Mouse (Mus musculus) mouse embryonic stem cell (cell line): ENCODE data around the gene Katnb1.

Experiments
- in situ Hi-C, 2 experiments: fragments of 300-500 bp; cut with MboI; formaldehyde crosslinking; loops; 1 replicate in 1 of 2; 3 replicates in 1 of 2; pipeline ENCODE4 v1.14.3; 2019 to 2020; ENCODE audit warnings: low sequenced_read_pairs in 2 of 2, low pct_unique_long_range_greater_than_20kb in 1 of 2, mixed read lengths in 1 of 2; ENCODE audit not compliant: unreplicated experiment in 1 of 2

Gene Katnb1

DNA sequence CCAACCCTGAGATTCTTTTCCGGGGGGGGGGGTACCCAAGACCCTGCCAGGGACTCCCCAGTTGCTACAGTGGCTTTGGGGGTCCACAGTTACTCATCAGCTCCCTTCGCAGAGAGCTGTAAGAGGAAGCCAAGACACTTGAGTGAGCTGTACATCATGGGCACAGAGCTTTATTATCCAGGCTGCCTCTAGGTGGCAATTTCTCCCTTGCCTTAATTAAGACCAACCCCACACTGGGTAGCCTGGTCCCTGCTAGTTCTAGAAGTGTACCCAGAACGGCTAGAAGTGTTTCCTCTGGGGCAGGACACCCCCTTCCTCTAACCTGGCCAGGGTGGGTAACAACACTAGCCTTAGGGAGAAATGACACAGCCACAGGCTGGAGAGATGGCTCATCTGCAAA, 54.3 kb downstream of the Katnb1 start:
- in situ Hi-C loops = no loop called here

DNA sequence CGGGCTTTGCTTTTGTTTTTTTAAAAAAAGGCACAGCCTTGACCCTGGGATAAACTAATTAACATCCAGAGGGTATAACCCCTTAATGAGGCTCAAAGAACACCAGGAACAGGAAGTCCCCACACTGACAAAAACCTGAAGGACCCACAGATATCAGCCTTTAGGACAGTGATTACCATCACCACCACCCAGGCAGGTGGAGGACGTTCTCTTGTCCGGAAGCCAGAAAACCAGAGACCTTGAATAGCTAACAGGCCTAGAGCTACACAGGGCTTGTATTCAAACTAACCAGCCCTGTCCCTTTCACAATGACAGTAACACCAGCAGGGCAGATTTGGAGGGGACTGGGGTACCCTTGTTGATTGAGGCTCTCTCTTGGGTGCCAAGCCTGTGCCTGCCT, 55.2 kb downstream of the Katnb1 start:
- in situ Hi-C loops = no loop called here

DNA sequence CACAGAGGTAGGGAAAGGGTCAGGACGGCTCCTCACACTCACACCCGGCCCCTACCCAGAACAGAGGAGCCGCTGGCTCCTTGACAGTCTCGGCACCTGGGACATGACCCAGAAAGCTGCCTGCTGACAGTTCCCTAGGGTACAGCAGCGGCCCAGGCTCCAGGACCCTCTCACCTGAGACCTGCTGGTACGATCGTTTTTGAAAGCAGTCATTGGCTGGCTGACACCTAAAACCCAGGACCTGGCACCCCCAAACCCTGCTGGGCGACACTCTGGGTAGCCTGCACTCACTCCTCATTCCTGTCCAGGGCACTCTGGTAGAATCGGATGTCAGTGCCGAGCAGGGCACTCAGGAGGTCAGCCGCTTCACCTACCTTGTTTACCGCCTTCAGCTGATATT, 56.2 kb downstream of the Katnb1 start:
- in situ Hi-C loops = no loop called here

DNA sequence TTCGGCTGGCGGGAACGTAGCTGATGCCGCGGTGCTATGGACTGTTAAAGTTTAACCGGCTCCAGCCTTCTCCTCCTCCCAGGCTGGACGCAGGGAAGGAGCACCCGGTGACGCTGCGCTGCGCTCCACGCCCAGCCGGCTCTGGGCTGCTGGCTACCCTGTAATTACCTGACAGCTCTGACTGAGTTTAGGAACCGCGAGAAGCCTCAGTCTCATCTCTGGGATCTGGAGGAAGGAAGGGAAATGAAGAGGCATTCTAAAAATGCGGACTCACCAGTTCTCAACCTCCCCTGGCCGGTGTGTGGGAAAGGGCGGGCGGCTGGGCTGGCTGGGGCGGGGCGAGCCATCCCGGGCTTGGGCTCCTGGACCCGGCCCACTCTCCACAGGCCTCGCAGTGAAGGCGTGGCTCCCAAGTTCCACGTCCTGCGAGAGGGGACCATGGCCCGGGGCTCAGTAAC, 56.7 kb downstream of the Katnb1 start:
- in situ Hi-C loops = no loop called here

DNA sequence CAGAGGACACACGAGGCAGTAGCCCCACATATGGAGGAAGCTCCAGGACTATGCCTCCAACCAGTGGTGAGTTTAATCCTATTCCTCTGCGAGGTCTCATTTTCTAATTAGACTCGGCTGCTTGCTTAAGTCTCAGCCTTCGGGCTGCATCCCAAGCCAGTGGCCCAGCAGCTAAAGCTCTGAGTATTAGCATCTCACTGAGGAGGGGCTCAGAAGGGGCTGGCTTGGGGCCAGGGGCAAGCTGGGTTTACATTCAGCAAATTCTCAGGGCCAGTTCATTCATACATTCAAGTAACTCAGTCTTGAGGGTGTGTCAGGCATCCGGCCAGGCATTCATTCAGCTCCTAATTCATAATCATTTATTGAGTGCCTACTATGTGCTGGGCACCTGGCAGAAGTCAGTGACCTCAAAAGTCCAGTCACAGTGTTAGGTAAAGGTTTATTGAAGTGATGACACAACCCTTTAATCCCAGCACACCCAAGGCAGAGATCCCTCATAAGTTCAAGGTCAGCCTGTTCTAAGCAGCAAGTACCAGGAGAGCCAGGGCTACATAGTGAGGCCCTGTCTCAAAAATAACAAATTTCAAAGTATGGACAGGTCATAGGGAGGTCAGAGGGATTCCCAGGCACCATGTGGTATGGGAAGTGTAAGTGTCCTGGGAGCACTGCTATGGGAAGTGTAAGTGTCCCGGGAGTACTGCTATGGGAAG, 57.5 kb downstream of the Katnb1 start:
- in situ Hi-C loops = no loop called here

DNA sequence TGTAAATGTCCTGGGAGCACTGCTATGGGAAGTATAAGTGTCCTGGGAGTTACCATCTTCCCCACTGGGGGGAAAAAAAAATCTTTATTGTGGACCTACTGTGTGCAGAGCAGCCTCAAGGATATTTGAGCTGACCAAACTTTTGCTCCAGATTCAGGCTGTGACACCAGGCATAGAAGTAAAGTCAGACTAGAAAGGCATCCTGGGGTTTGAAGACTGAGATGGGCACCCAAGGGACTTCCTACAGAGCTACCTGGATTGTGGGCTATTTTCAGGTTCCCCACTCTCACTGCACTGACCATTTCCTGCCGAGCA, 58.0 kb downstream of the Katnb1 start:
- in situ Hi-C loops = no loop called here

DNA sequence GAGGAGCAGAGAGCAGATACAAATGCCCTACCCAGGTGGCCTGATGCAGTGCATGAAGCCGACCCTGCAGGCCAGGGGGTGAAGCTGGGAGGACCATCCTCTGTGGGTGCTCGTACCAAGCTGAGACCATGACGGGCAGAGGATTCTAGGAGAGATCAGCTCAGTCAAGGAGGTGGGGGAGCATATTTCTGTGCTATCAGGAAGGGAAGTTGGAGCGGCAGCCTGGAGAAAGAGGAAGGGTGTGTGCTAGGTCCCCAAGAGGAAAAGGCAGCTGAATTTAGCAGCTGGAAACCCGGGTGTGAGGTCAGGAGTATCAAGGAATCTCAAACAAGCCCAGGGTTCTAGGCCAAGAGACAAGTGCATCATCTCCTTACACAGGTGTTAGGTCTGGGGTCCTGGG, 59.6 kb downstream of the Katnb1 start:
- in situ Hi-C loops = no loop called here

DNA sequence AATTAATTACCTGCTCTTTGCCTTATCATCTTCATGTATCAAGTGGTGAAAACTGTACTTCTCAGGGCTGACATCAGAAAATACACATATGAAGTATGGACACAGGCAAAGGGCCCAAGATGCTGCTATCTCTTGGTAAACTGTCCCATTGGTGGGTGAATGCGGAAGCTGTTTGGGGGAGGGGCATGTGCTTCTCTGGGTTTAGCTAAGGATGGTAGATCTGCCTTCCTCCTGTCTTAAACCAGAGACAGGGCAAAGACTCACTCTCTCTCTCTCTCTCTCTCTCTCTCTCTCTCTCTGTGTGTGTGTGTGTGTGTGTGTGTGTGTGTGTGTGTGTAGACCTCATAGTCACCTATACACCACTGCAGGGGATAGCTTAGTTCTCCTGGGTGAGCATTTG, 60.0 kb downstream of the Katnb1 start:
- in situ Hi-C loops = no loop called here

DNA sequence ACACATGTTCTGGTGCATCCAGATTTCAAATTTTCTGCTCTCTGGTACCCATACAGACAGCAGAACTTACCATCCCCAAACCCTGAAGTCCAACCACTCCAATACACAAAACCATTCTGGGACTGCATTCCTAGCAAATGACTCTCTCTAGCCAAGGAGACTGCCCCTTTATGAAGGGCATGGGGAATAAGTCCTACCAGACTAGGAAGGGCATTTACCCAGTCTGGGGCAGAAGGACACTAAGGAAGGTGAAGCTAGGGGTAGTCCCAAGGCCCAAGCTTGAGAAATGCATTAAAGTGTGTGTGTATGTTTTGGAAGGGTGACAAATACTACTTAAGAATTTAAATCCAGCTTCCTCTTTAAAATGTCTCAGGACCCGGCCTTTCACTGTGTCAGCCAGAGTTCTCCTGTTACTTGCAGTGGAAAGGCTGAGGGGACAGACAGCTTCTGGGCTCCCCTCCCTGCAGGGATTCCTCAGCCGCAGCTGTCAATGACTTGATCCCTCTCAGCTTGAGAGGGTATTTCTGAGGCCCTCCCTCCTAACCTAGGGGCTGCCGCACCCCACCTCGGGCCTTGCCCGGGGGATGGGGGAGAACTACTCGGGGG, 60.6 kb downstream of the Katnb1 start:
- in situ Hi-C loops = no loop called here

DNA sequence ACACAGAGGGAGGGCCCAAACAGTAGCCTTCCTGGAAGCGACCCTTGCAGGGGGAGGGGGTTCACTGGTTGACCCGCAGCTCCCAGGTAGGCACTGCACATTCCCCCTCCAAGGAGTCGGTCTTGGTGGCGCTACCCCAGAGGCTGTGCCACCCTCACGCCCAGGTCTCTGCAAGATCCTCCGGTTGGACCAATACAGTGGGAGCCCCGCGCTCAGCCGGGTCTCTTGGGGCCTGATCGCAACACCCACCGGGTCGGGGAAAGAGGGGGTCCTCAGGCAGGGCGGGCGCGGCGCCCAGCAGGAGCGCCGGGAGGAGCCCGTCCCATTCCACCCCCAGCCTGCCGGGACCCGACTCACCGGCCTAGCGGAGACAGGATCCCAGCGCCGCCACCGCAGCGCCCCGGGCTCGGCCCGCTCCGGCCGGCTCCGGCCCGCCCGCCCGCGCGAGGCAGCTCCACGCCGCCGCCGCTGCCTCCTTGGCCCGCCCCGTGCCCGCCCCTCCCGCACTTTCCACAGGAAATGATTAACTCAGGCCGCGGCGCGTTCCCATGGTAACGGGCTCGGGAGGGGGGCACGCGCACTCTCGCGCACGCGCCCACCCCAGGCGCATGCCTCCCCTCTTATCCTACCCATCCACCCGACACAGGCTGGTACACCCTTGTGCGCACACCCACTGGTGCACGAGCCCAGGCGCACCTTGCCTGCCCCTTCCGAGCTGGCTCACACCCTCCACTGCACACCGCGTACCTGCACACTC, 61.3 kb downstream of the Katnb1 start:
- in situ Hi-C loops = no loop called here

DNA sequence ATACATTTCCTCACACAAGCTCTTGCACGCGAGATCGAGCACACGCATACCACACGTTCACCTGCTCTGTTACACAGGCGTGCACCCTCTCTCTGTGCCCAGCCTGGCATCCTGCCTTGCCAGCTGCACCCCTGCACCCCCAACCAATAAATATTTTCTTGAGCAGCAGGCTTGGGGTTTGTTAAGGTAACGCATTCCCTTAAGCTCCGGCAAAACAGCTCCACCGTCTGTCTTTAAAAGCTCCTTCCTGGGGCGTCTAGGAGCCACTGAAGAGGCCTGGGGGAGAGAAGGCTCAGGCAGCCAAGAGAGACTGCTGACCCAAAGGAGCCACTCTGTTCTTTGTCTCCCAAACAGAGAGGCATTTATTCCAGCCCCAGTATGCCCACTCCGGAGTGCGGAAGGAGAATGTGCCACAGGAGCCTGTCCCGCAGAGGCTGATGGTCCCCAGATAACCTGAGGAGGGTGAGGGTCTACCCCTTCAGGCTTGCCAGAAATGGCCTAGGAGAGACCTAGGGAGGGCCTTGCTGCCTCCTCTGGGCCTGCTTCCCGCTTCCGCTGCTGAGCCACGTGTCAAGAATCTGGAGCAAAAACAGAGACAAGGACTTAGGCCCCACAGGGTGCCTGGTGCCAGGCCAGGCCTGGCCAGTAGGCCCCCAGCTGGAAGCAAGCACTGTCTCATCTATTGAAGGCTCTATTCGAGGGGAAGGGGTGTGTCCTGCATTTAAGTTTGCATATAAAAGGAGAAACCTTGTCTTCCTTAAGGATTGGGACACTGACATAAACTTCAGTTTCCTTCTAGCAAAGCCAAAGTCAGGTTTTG, 62.2 kb downstream of the Katnb1 start:
- in situ Hi-C loops = no loop called here

DNA sequence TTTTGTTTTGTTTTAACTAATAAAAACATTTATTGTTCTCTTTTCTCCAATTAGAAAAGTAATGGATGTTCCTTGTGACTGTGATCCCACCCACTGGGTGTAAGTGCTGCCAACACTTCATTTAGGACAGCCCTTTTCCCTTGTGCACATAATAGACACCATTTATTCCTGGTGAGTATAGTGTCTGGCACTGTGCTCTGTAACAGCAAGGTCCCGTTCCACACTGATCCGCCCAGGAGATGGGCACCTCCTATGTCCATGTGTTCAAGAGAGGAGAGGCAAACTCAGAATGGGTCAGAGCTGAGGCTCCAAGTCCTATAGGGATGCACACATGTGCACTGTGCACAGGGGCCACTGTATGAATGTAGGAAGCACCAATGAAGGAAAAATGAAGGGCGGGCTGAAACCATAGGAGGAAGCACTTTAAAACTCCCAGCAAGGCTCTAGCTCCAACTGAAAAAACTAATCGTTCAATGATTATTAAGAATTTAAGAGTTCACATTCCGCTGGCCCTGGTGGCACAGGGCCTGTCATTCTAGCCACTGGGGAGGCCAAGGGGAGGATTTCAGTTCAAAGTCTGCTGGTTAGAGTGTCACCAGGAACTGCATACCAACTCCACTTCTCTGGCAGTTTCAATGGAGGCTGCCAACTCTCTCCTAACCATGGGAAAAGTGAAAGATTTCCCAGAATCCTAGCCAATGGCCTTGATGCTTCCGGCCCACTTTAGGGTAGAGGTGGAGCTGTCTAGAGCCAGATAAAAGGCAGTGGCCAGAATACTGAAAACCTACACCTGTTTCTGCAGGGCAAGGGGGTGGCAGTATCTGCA, 63.0 kb downstream of the Katnb1 start:
- in situ Hi-C loops = no loop called here

DNA sequence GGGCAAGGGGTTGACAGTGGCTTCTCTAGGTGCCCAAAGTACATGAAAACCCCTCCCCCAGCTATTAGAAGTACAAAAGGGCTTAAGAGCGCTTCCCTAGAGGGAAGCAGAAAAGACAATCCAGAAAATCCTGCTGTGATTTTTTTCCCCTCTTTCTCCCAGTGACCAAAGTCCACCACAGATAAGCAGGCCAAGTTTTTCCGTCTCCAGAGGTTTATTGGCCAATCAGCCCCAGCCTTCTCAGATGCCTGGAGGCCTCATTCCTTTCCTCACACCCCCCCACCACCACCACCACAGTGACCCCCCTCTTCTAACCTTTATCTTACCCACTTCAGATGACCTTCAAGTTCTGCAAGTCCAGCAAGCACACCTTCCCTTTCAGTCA, 63.6 kb downstream of the Katnb1 start:
- in situ Hi-C loops = no loop called here

DNA sequence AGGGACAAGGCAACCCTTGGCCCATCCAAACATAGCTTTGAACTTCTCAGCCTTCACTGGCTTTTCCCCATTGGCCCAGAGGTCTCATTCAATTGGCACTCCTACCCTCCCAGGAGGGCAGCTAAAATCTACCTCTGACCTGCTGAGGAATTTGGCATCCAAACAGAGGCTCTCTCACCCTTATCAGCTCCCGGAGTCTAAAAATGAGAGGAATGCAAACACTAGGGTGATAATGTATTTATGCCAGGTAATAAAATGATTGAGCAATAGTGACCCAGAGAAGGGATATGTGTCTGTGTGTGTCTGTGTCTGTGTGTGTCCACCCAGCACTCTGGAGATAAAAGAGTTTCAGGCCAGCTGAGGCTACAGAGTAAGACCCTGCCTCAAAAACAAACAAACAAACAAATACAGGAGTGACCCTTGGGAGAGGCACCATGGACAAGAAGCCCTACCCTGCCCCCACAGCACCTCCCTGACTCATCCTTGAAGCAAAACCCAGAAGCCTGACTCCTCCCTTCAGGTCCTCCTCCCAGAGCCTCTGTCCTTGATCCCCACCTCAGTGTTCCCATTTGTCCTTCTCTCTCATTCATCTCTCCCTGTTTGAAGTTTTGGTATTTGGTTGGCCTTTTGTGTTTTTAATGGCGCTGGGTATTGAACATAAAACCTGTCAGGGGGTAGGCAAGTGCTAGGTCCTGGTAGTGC, 65.2 kb downstream of the Katnb1 start:
- in situ Hi-C loops = no loop called here

DNA sequence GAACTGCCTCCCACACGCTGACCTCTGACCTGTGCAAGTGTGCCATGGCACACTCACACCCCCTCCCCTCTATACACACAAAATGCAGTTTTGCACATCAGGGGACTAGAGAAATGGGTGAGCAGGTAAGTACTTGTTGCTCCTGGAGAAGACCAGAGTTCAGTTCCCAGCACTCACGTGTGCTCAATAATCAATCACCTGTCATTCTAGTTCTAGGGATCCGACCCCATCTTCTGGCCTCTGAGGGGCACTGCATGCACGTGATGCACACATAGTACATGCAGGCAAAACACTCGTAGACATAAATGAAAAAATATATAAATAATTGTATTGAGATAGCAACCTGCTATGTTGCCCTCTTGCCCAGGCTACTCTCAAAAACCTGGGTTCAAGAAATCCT, 65.9 kb downstream of the Katnb1 start:
- in situ Hi-C loops = no loop called here

DNA sequence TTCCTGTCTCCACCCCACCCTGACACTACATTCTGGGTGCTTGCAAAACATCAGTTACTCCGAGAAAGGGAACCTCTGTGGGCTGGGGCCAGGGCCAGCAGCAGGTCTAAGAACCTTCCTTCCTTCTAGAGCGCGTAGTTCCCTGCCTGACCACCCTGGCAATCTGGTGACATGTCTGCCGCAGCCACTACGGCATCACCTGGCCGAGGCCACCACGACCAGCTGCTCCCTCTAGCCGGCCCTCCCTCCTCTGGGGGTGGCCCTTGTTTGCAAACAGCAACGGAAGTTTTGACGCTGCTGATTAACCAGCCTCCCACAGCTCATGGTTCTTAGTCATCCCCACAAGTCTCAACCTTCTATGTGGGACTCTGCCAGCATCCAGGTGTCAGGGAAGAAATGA, 68.4 kb downstream of the Katnb1 start:
- in situ Hi-C loops = no loop called here

DNA sequence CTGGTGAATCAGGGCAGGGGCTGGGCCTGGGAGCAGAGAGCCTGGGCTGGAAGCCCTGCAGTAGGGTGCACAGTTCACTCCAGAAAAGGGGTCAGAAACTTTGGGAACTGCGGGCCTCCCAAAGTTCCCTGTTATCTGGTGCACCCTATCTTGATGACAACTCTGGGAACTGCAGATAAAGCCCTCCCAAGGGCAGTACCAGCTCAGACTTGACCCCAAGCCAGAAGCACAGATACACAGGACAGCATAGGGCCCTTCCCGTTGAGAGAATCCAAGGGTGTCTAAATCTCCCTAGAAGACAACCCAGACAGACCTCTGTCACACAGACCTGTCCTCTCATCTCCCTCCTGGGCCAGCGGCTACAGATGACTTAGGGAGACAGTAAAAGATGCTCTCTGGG, 69.6 kb downstream of the Katnb1 start:
- in situ Hi-C loops = no loop called here
